Mouse (Mus musculus): ENCODE measurements around the gene Awat2. TPM values are rescaled to one million over a fixed set of nuclear protein-coding genes. Genes with fewer than 3 reads are reported as not detected.
"Not testable (repeated sequence)": the region's sequence is repeated elsewhere in the genome, so short reads cannot be mapped to it uniquely, and the experiment has no call there.

Awat2 gene
- polyA plus RNA-seq (2012; rRNA removed), result 0.08 and 0.15 TPM in 2 replicates

GRCm38 (mm10) chrX:100442617-100443016 is at the start of gene Awat2:
Awat2 (minus strand) TSS chrX:100442717.
- not testable (repeated sequence) for DNase-seq; H3K4me1 ChIP-seq (ENCODE audit: control insufficient read depth, insufficient read depth, low read length); H3K4me3 ChIP-seq (replicated peaks; ENCODE audit: insufficient read depth, low read depth, low read length); H3K27ac ChIP-seq (ENCODE audit: insufficient read depth, low read length); H3K27me3 ChIP-seq (ENCODE audit: control insufficient read depth, insufficient read depth, low read length)
- WGBS, result 75% methylated on average over 2 of the region's 2 CpGs

- no peak overlapping the region for H3K27ac ChIP-seq (ENCODE audit: insufficient read depth, low read length)
- no peaks in the 10 kb centered on the region for H3K27me3 ChIP-seq (ENCODE audit: control insufficient read depth, insufficient read depth, low read length)
- WGBS, result 21% methylated on average over 3 of the region's 3 CpGs
- H3K4me1 ChIP-seq (ENCODE audit: control insufficient read depth, insufficient read depth, low read length), result no peaks in the 10 kb centered on the region
- peak; percentile 49 to 60 for DNase-seq
- TF ChIP-seq POLR2A (IDR thresholded peaks at IDR 0.05; ENCODE audit: borderline replicate concordance, insufficient read depth, low read length), result no peak
- peak; percentile 70 for TF ChIP-seq CTCF (IDR thresholded peaks at IDR 0.05; ENCODE audit: borderline replicate concordance, insufficient read depth, low read depth, low read length)
- no peak overlapping the region for H3K4me3 ChIP-seq (replicated peaks; ENCODE audit: insufficient read depth, low read depth, low read length)
These were observed 37.8 kb upstream of the Awat2 start for GRCm38 (mm10) chrX:100480317-100480716.

GRCm38 (mm10) chrX:100475569-100476223 is 33.2 kb upstream of the Awat2 start:
- TF ChIP-seq CTCF (IDR thresholded peaks at IDR 0.05; ENCODE audit: borderline replicate concordance, insufficient read depth, low read depth, low read length) (no peak), POLR2A (IDR thresholded peaks at IDR 0.05; ENCODE audit: borderline replicate concordance, insufficient read depth, low read length) (no peak)
- no peaks in the 10 kb centered on the region for H3K4me1 ChIP-seq (ENCODE audit: control insufficient read depth, insufficient read depth, low read length)
- DNase-seq, result no peak
- H3K4me3 ChIP-seq (replicated peaks; ENCODE audit: insufficient read depth, low read depth, low read length), result no peak overlapping the region
- WGBS, result 72% methylated on average over 4 of the region's 4 CpGs
- H3K27me3 ChIP-seq (ENCODE audit: control insufficient read depth, insufficient read depth, low read length), result no peaks in the 10 kb centered on the region
- H3K27ac ChIP-seq (ENCODE audit: insufficient read depth, low read length), result no peak overlapping the region

GRCm38 (mm10) chrX:100471491-100471890 is 29.0 kb upstream of the Awat2 start:
- Histone ChIP-seq H3K27ac (ENCODE audit: insufficient read depth, low read length) (no peak overlapping the region), H3K4me3 (replicated peaks; ENCODE audit: insufficient read depth, low read depth, low read length) (no peak overlapping the region), H3K4me1 (ENCODE audit: control insufficient read depth, insufficient read depth, low read length) (no peaks in the 10 kb centered on the region), H3K27me3 (ENCODE audit: control insufficient read depth, insufficient read depth, low read length) (no peaks in the 10 kb centered on the region)
- DNase-seq, result no peak
- no peak for TF ChIP-seq POLR2A (IDR thresholded peaks at IDR 0.05; ENCODE audit: borderline replicate concordance, insufficient read depth, low read length)
- TF ChIP-seq CTCF (IDR thresholded peaks at IDR 0.05; ENCODE audit: borderline replicate concordance, insufficient read depth, low read depth, low read length), result no peak
- 66% methylated on average over 3 of the region's 3 CpGs for WGBS

GRCm38 (mm10) chrX:100470126-100470525 is 27.6 kb upstream of the Awat2 start:
- no peak for DNase-seq
- H3K27me3 ChIP-seq (ENCODE audit: control insufficient read depth, insufficient read depth, low read length), result no peaks in the 10 kb centered on the region
- no peak overlapping the region for H3K27ac ChIP-seq (ENCODE audit: insufficient read depth, low read length)
- no peaks in the 10 kb centered on the region for H3K4me1 ChIP-seq (ENCODE audit: control insufficient read depth, insufficient read depth, low read length)
- no peak overlapping the region for H3K4me3 ChIP-seq (replicated peaks; ENCODE audit: insufficient read depth, low read depth, low read length)
- no peak for TF ChIP-seq CTCF (IDR thresholded peaks at IDR 0.05; ENCODE audit: borderline replicate concordance, insufficient read depth, low read depth, low read length)
- no peak for TF ChIP-seq POLR2A (IDR thresholded peaks at IDR 0.05; ENCODE audit: borderline replicate concordance, insufficient read depth, low read length)
- WGBS, result 39% methylated on average over 3 of the region's 3 CpGs

- H3K4me3 ChIP-seq (replicated peaks; ENCODE audit: insufficient read depth, low read depth, low read length), result no peak overlapping the region
- H3K27ac ChIP-seq (ENCODE audit: insufficient read depth, low read length), result no peak overlapping the region
- DNase-seq, result no peak
- TF ChIP-seq POLR2A (IDR thresholded peaks at IDR 0.05; ENCODE audit: borderline replicate concordance, insufficient read depth, low read length) (no peak), CTCF (IDR thresholded peaks at IDR 0.05; ENCODE audit: borderline replicate concordance, insufficient read depth, low read depth, low read length) (no peak)
- no peaks in the 10 kb centered on the region for H3K27me3 ChIP-seq (ENCODE audit: control insufficient read depth, insufficient read depth, low read length)
- H3K4me1 ChIP-seq (ENCODE audit: control insufficient read depth, insufficient read depth, low read length), result no peaks in the 10 kb centered on the region
- WGBS, result 57% methylated on average over 4 of the region's 4 CpGs
These were observed 25.5 kb upstream of the Awat2 start for GRCm38 (mm10) chrX:100468047-100468446.

- no peak for TF ChIP-seq POLR2A (IDR thresholded peaks at IDR 0.05; ENCODE audit: borderline replicate concordance, insufficient read depth, low read length)
- TF ChIP-seq CTCF (IDR thresholded peaks at IDR 0.05; ENCODE audit: borderline replicate concordance, insufficient read depth, low read depth, low read length), result no peak
- no peak overlapping the region for H3K27ac ChIP-seq (ENCODE audit: insufficient read depth, low read length)
- DNase-seq, result no peak
- 89% methylated on average over 7 of the region's 7 CpGs for WGBS
- no peaks in the 10 kb centered on the region for H3K4me1 ChIP-seq (ENCODE audit: control insufficient read depth, insufficient read depth, low read length)
- H3K4me3 ChIP-seq (replicated peaks; ENCODE audit: insufficient read depth, low read depth, low read length), result no peak overlapping the region
- no peaks in the 10 kb centered on the region for H3K27me3 ChIP-seq (ENCODE audit: control insufficient read depth, insufficient read depth, low read length)
These were observed 1.0 kb upstream of the Awat2 start for GRCm38 (mm10) chrX:100443532-100443931.

GRCm38 (mm10) chrX:100432311-100432710 is 10.2 kb downstream of the Awat2 start:
- Histone ChIP-seq H3K4me3 (replicated peaks; ENCODE audit: insufficient read depth, low read depth, low read length) (no peak overlapping the region), H3K4me1 (ENCODE audit: control insufficient read depth, insufficient read depth, low read length) (no peaks in the 10 kb centered on the region), H3K27me3 (ENCODE audit: control insufficient read depth, insufficient read depth, low read length) (no peaks in the 10 kb centered on the region), H3K27ac (ENCODE audit: insufficient read depth, low read length) (no peak overlapping the region)
- 56% methylated on average over 3 of the region's 3 CpGs for WGBS
- DNase-seq, result no peak
- TF ChIP-seq CTCF (IDR thresholded peaks at IDR 0.05; ENCODE audit: borderline replicate concordance, insufficient read depth, low read depth, low read length), result no peak
- TF ChIP-seq POLR2A (IDR thresholded peaks at IDR 0.05; ENCODE audit: borderline replicate concordance, insufficient read depth, low read length), result no peak

Measured in cerebellum, adult 2 months (tissue).